Mouse (Mus musculus): ENCODE data around the gene Tkt.
A peak's percentile ranks its signal among the peaks of the same experiment; 100 is the strongest.

- peak; percentile 53; the same call in 1 of the 2 replicates for TF ChIP-seq POLR2A (IDR thresholded peaks at IDR 0.05; ENCODE audit: extremely low read depth, insufficient read depth, low read length)
- TF ChIP-seq CTCF (IDR thresholded peaks at IDR 0.05; ENCODE audit: low read depth, low read length) = no peak
Measured at GRCm38 (mm10) chr14:30548131-30548720, at the start of gene Tkt.

Measured in liver, adult 2 months (tissue).